Comparison of ENCODE assay signal across 8 mouse cellular contexts in the genomic region with DNA sequence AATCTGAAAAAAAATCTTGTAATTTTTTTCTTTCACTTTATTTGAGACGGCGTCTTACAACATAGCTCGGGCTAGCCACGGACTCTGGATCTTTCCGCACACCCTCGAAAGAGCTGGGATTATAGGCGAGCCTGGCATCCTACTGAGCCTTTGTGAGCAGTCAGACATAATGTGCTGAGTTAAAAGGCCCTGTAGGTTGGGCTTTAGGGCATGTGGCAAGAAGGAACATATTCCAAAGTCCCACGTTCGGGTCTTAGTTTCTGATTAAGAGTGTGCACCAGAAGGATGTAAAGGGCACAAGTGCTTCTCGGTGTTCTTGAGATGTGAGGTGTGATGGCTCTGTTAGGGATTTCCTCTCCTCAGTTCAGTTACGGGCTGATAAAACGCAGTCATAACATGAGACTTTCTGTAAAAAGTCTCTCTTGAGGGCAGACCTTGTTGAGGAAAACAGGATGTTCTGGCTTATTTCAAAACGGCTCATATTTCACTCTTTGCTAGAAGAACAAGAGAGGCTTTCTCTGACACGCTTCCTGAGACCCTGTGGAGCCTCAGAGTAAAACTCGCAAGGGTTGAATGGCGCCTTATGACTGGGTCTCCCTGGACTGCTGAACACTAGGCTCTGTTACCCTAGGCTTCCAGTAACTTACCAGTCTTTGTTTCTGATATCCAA.
DNase-seq lines count a peak whose midpoint lies in the region; ATAC-seq lines count a peak whose summit lies in the region.
"Had no signal": no experiment of that assay in that cellular context is flagged by ENCODE, and none has a peak within 500 bp of the region (broad histone marks: within the 10 kb centered on the region; RNA-seq: fewer than 3 reads in every experiment).

No protein-coding gene starts in this region.

- H3K9ac ChIP-seq in midbrain, embryonic 13.5 days (replicated peaks), result no peak overlapping the region

- no peaks in the 10 kb centered on the region for H3K27me3 ChIP-seq in midbrain, embryonic 13.5 days

- H3K27ac ChIP-seq in midbrain, embryonic 13.5 days, result no peak overlapping the region

- H3K9me3 ChIP-seq in midbrain, embryonic 13.5 days, result no peaks in the 10 kb centered on the region

- peak; percentile 66 for ATAC-seq in common myeloid progenitor, adult 5-6 weeks (replicated peaks; ENCODE audit: low read depth, poor library complexity, severe bottlenecking)
- peak; percentile 68 to 69 for ATAC-seq in hematopoietic stem cell, adult 5-6 weeks (replicated peaks in 1 of 2; ENCODE audit: insufficient read depth in 1 of 2, low FRiP score in 2 of 2, low TSS enrichment in 1 of 2, low read depth in 1 of 2, poor library complexity in 2 of 2, severe bottlenecking in 2 of 2)
- peak; percentile 49; the same call in 1 of the 2 replicates for ATAC-seq in midbrain, embryonic 13.5 days

- H3K4me3 ChIP-seq in midbrain, embryonic 13.5 days (replicated peaks), result no peak overlapping the region

- no peak overlapping the region for H3K4me2 ChIP-seq in midbrain, embryonic 13.5 days (replicated peaks)

- no peaks in the 10 kb centered on the region for H3K36me3 ChIP-seq in midbrain, embryonic 13.5 days

- 58% methylated on average over 16 of the region's 16 CpGs for WGBS in midbrain, embryonic 13.5 days

- H3K4me1 ChIP-seq in midbrain, embryonic 13.5 days (replicated peaks), result peaks cover 17% of the 10 kb centered on the region

- DNase-seq in Muller cell, postnatal 12 days (ENCODE audit: inconsistent ontology term), result peak; percentile 19
- DNase-seq in left cerebral cortex, postnatal 4 days, result no peak
- no peak for DNase-seq in adrenal gland, postnatal 4 days (ENCODE audit: low spot score in 2 of 2)
- no peak for DNase-seq in kidney, adult 11 months
- DNase-seq: thymus, postnatal 4 days had no signal

- intact Hi-C loops in left cerebral cortex, postnatal 4 days (cut with DNase I), result no loop called here
